Mouse (Mus musculus) bone marrow, adult 2 months (tissue): ENCODE measurements around the gene Themis3.

ENCODE experiments used
- CTCF ChIP-seq: fragments of 200-500 bp; IDR thresholded peaks from 2 replicates; pipeline ENCODE4 v1.5.1; 2011; ENCODE audit warnings: low read length, control low read depth; ENCODE audit not compliant: control insufficient read depth, insufficient read depth
- POLR2A ChIP-seq: fragments of 200-500 bp; IDR thresholded peaks from 2 replicates; pipeline ENCODE4 v1.6.1; 2011; ENCODE audit warnings: low read depth, mild to moderate bottlenecking, control low read depth, low read length, borderline replicate concordance; ENCODE audit not compliant: control insufficient read depth

GRCm38 (mm10) chr17:66595867-66596266 is 1.4 kb upstream of the Themis3 start:
- TF ChIP-seq POLR2A (no peak), CTCF (no peak)
